Mouse (Mus musculus): ENCODE results near the gene Thap7. TPM values are rescaled to one million over a fixed set of nuclear protein-coding genes. Genes with fewer than 3 reads are reported as not detected.
A peak's percentile ranks its signal among the peaks of the same experiment; 100 is the strongest.
"Not testable (repeated sequence)": the region's sequence is repeated elsewhere in the genome, so short reads cannot be mapped to it uniquely, and the experiment has no call there.

Thap7 gene
- polyA plus RNA-seq, 1 experiment from 2014 or later = 58.6 TPM

GRCm38 (mm10) chr16:17509240-17509597 is 21.7 kb downstream of the Thap7 start:
- Histone ChIP-seq H3K9ac (ENCODE audit: low read depth, low read length) (peak overlapping the region; percentile 69), H3K4me2 (ENCODE audit: low read length) (peak overlapping the region; percentile 65), H3K4me1 (replicated peaks; ENCODE audit: insufficient read depth, low read length) (peaks cover 10% of the 10 kb centered on the region), H3K4me3 (replicated peaks; ENCODE audit: low read depth, low read length) (peak overlapping the region; percentile 63), H3K27me3 (ENCODE audit: insufficient read depth, low read length) (no peaks in the 10 kb centered on the region), H3K36me3 (ENCODE audit: insufficient read depth, low read length) (peaks cover 25% of the 10 kb centered on the region; the same call in 1 of the 2 replicates), H3K27ac (peak overlapping the region; percentile 85; the same call in 1 of the 2 replicates), H3K9me3 (replicated peaks; ENCODE audit: low read length) (no peaks in the 10 kb centered on the region)
- ATAC-seq (replicated peaks; ENCODE audit: low FRiP score, low read depth) = no peak
- TF ChIP-seq CTCF (IDR thresholded peaks at IDR 0.05; ENCODE audit: low read depth) = no peak
- WGBS = 8% methylated on average over 9 of the region's 9 CpGs
- no peak for DNase-seq (ENCODE audit: low spot score)

- WGBS = under 1% methylated on average over 50 of the region's 50 CpGs
- Histone ChIP-seq H3K9me3 (replicated peaks; ENCODE audit: low read length) (no peaks in the 10 kb centered on the region), H3K4me3 (replicated peaks; ENCODE audit: low read depth, low read length) (peak within 1 kb of the TSS; percentile 63), H3K4me2 (ENCODE audit: low read length) (peak within 1 kb of the TSS; percentile 65), H3K4me1 (replicated peaks; ENCODE audit: insufficient read depth, low read length) (peaks cover 10% of the 10 kb centered on the region), H3K27me3 (ENCODE audit: insufficient read depth, low read length) (no peaks in the 10 kb centered on the region), H3K27ac (peak within 1 kb of the TSS; percentile 85), H3K36me3 (ENCODE audit: insufficient read depth, low read length) (peaks cover 21% of the 10 kb centered on the region; the same call in 1 of the 2 replicates), H3K9ac (ENCODE audit: low read depth, low read length) (peak within 1 kb of the TSS; percentile 69)
- ATAC-seq (replicated peaks; ENCODE audit: low FRiP score, low read depth) = peak; percentile 95
- peak; percentile 25; the same call in 1 of the 2 replicates for TF ChIP-seq CTCF (IDR thresholded peaks at IDR 0.05; ENCODE audit: low read depth)
- DNase-seq (ENCODE audit: low spot score) = peak; percentile 95
These were observed 22.2 kb downstream of the Thap7 start, which contains the start of gene Lztr1 for GRCm38 (mm10) chr16:17508546-17509239. Gene Lztr1 (plus strand): TSS chr16:17508688.

- H3K9me3 ChIP-seq (replicated peaks; ENCODE audit: low read length); ATAC-seq (replicated peaks; ENCODE audit: low FRiP score, low read depth); H3K27me3 ChIP-seq (ENCODE audit: insufficient read depth, low read length); DNase-seq (ENCODE audit: low spot score); H3K4me1 ChIP-seq (replicated peaks; ENCODE audit: insufficient read depth, low read length): not testable (repeated sequence)
- 22% methylated on average over 3 of the region's 3 CpGs for WGBS
- Histone ChIP-seq H3K4me2 (ENCODE audit: low read length) (peak overlapping the region; percentile 65), H3K36me3 (ENCODE audit: insufficient read depth, low read length) (peaks cover 14% of the 10 kb centered on the region; the same call in 1 of the 2 replicates), H3K9ac (ENCODE audit: low read depth, low read length) (peak overlapping the region; percentile 69), H3K27ac (peak overlapping the region; percentile 85), H3K4me3 (replicated peaks; ENCODE audit: low read depth, low read length) (peak overlapping the region; percentile 63)
These were observed 22.9 kb downstream of the Thap7 start for GRCm38 (mm10) chr16:17508031-17508430.

- 80% methylated on average over 5 of the region's 5 CpGs for WGBS
- Histone ChIP-seq H3K9me3 (replicated peaks; ENCODE audit: low read length) (no peaks in the 10 kb centered on the region), H3K4me1 (replicated peaks; ENCODE audit: insufficient read depth, low read length) (peaks cover 10% of the 10 kb centered on the region), H3K4me3 (replicated peaks; ENCODE audit: low read depth, low read length) (no peak overlapping the region), H3K9ac (ENCODE audit: low read depth, low read length) (no peak overlapping the region), H3K27me3 (ENCODE audit: insufficient read depth, low read length) (no peaks in the 10 kb centered on the region), H3K4me2 (ENCODE audit: low read length) (no peak overlapping the region), H3K36me3 (ENCODE audit: insufficient read depth, low read length) (peaks cover 5% of the 10 kb centered on the region; the same call in 1 of the 2 replicates), H3K27ac (no peak overlapping the region)
- ATAC-seq (replicated peaks; ENCODE audit: low FRiP score, low read depth) (no peak), DNase-seq (ENCODE audit: low spot score) (no peak)
- TF ChIP-seq CTCF (IDR thresholded peaks at IDR 0.05; ENCODE audit: low read depth) = no peak
These were observed 23.9 kb downstream of the Thap7 start for GRCm38 (mm10) chr16:17507018-17507552.

- Histone ChIP-seq H3K36me3 (ENCODE audit: insufficient read depth, low read length) (no peaks in the 10 kb centered on the region), H3K4me2 (ENCODE audit: low read length) (no peak overlapping the region), H3K4me1 (replicated peaks; ENCODE audit: insufficient read depth, low read length) (0 out of 2 replicates have a peak, but pooled peaks cover 3% of the 10 kb centered on the region), H3K4me3 (replicated peaks; ENCODE audit: low read depth, low read length) (no peak overlapping the region), H3K9me3 (replicated peaks; ENCODE audit: low read length) (no peaks in the 10 kb centered on the region), H3K27me3 (ENCODE audit: insufficient read depth, low read length) (no peaks in the 10 kb centered on the region), H3K9ac (ENCODE audit: low read depth, low read length) (no peak overlapping the region), H3K27ac (no peak overlapping the region)
- no peak for TF ChIP-seq CTCF (IDR thresholded peaks at IDR 0.05; ENCODE audit: low read depth)
- DNase-seq (ENCODE audit: low spot score) (no peak), ATAC-seq (replicated peaks; ENCODE audit: low FRiP score, low read depth) (no peak)
- 76% methylated on average over 4 of the region's 4 CpGs for WGBS
These were observed 28.3 kb downstream of the Thap7 start for GRCm38 (mm10) chr16:17502681-17503080.

- WGBS = 30% methylated on average over 10 of the region's 10 CpGs
- H3K4me3 ChIP-seq (replicated peaks; ENCODE audit: low read depth, low read length) = no peak overlapping the region
- H3K9me3 ChIP-seq (replicated peaks; ENCODE audit: low read length) = no peaks in the 10 kb centered on the region
- no peak for TF ChIP-seq CTCF (IDR thresholded peaks at IDR 0.05; ENCODE audit: low read depth)
- H3K36me3 ChIP-seq (ENCODE audit: insufficient read depth, low read length) = no peaks in the 10 kb centered on the region
- H3K27me3 ChIP-seq (ENCODE audit: insufficient read depth, low read length) = no peaks in the 10 kb centered on the region
- peak; percentile 22 for DNase-seq (ENCODE audit: low spot score)
- no peak overlapping the region for H3K27ac ChIP-seq
- no peak overlapping the region for H3K9ac ChIP-seq (ENCODE audit: low read depth, low read length)
- 0 out of 2 replicates have a peak, but pooled peaks cover 6% of the 10 kb centered on the region for H3K4me1 ChIP-seq (replicated peaks; ENCODE audit: insufficient read depth, low read length)
- H3K4me2 ChIP-seq (ENCODE audit: low read length) = no peak overlapping the region
- ATAC-seq (replicated peaks; ENCODE audit: low FRiP score, low read depth) = peak; percentile 41; the same call in 1 of the 2 replicates
These were observed 31.6 kb downstream of the Thap7 start for GRCm38 (mm10) chr16:17499249-17499883.

Measured in kidney, postnatal 0 days (tissue).